Mouse (Mus musculus): ENCODE measurements around the gene Celf6. TPM values are rescaled to one million over a fixed set of nuclear protein-coding genes. Genes with fewer than 3 reads are reported as not detected.

Gene Celf6
- polyA plus RNA-seq, 1 experiment = 28.3 TPM

DNA sequence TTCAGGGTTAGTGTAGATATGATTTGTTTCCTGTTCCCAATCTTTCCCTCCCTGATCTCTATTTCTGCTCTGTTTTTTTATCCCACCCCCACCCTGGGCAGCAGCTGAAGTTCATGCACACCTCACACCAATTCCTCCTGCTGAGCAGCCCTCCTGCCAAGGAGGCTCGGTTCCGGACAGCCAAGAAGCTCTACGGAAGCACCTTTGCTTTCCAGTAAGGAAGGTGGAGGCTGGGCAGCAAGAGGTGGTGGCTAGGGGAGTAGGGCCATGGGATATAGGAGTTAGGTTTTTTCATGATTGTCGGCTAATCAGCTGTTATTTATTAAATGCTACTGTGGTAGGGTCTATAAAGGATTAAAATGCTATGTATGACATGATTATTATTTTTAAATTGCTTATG is 62.2 kb downstream of the Celf6 start:
- TF ChIP-seq POLR2A (IDR thresholded peaks at IDR 0.05; ENCODE audit: borderline replicate concordance, extremely low read depth, insufficient read depth, insufficient read length, poor library complexity, severe bottlenecking) = no peak
- no peak for TF ChIP-seq CTCF (IDR thresholded peaks at IDR 0.05; ENCODE audit: borderline replicate concordance, extremely low read depth, insufficient read depth, insufficient read length)
- DNase-seq (ENCODE audit: low read depth) = no peak

DNA sequence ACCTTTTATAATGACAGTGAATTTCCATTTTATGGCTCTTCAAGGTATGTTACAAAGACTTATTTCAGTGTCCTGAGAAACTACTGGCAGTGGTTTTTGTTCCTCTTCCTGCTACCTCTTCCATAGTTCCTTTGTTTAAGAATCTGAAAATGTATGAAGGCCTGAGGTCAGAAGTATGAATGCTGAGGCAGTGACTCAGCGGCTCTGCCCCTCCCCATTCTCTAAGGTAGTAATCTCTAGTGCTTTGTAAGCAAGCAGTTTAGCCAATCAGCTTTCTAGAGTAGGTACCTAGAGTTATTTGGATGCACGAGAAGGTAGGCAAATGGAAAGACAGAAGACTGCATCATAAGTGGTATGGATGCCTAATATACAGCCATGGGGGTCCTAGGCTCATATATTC is 63.6 kb downstream of the Celf6 start:
- TF ChIP-seq POLR2A (IDR thresholded peaks at IDR 0.05; ENCODE audit: borderline replicate concordance, extremely low read depth, insufficient read depth, insufficient read length, poor library complexity, severe bottlenecking) (no peak), CTCF (IDR thresholded peaks at IDR 0.05; ENCODE audit: borderline replicate concordance, extremely low read depth, insufficient read depth, insufficient read length) (no peak)
- no peak for DNase-seq (ENCODE audit: low read depth)

DNA sequence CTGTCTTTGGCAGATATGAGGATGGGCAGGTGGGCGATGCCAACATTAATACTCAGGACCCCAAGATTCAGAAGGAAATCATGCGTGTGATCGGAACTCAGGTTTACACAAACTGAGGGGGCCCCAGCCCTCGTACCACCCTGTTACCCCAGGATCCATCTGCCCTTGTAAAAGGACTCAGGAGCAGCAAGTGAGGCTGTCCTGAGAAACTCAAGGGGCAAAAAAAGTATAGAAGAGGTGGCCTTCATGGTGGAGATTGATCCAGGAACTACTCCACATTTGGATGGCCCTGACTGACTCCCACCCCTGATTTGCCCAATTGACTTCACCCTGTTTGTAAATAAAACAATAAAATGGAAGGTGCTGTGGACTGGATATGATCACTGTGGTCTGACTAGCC is 72.2 kb downstream of the Celf6 start:
- TF ChIP-seq POLR2A (IDR thresholded peaks at IDR 0.05; ENCODE audit: borderline replicate concordance, extremely low read depth, insufficient read depth, insufficient read length, poor library complexity, severe bottlenecking) (no peak), CTCF (IDR thresholded peaks at IDR 0.05; ENCODE audit: borderline replicate concordance, extremely low read depth, insufficient read depth, insufficient read length) (no peak)
- no peak for DNase-seq (ENCODE audit: low read depth)

DNA sequence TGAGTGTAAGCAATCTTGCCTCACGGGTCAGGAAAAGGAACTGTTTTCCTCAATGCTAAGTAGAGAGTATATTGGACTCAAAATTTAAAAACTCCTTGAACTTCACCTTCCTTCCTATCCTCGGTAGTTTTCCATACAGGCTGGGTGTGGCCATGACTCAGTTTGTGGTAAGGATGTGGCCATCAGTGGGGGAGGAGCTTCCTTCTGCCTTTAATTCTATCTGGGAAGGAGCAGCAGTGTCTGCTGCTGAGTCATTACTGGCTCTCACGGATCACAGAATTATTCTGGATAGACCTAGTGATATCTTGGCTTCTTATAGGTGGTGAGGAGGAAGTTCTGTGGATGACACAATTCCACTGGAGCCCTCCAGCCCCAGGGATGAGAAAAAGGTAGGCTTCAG is 75.7 kb downstream of the Celf6 start:
- no peak for TF ChIP-seq POLR2A (IDR thresholded peaks at IDR 0.05; ENCODE audit: borderline replicate concordance, extremely low read depth, insufficient read depth, insufficient read length, poor library complexity, severe bottlenecking)
- no peak for TF ChIP-seq CTCF (IDR thresholded peaks at IDR 0.05; ENCODE audit: borderline replicate concordance, extremely low read depth, insufficient read depth, insufficient read length)
- no peak for DNase-seq (ENCODE audit: low read depth)

DNA sequence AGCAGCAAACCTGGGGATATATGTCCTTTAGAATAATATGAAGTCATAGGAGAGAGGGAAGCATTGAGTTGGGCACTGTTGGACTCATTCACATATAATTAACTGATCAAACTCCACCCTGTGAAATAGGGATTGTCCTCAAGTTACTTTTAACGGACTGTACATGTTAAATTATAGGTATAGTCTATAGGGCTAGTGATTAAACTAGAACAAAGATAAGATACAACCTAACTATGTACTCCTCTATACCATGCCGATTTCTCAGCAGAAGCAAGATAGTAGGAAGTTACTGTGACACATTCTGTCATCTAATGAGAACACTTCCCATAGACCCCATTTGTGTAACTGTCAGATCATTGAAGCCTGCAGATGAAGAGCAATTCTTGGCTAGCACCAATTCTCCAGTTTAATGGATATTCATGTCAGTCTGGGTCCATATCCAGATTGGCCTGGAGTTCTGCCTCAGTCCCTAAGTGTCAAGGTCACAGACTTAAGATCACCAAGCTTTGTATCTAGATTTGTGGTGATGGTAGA is 76.8 kb downstream of the Celf6 start:
- TF ChIP-seq POLR2A (IDR thresholded peaks at IDR 0.05; ENCODE audit: borderline replicate concordance, extremely low read depth, insufficient read depth, insufficient read length, poor library complexity, severe bottlenecking) (no peak), CTCF (IDR thresholded peaks at IDR 0.05; ENCODE audit: borderline replicate concordance, extremely low read depth, insufficient read depth, insufficient read length) (no peak)
- no peak for DNase-seq (ENCODE audit: low read depth)

DNA sequence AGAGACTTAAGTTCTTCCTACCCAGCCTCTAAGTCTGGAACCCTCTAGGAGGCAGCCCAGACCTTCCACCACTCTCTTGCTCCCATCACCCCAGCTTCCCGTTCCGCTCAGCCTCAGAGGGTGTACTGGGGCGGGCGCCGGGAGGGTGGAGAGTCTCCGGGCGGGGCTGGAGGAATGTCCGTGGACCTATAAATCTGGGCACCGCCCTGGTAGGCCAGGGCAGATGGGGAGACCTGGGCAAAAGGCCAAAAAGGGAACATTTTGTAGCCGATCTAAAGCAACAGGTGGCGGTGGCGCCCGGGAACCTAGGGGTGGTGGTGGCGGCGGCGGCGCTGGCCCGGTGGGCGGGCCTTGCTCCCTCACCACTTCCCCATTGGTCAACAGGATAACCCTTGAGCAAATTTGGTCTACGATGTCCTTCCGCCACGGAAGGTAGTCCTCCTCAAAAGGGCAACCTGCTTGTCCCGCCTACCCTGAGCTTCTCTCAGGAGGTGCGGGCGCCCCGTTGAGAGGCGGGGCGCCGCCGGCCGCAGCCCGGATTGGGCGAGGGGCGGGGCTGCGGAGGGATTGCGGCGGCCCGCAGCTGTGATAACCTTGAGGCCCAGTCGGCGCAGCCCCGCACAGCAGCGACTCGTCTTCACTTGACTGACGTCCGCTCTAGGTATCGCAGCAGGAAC is 78.4 kb downstream of the Celf6 start, which contains the start of gene Pkm:
TSS of gene Pkm (plus strand) at position 411 of the 677 bp plus-strand sequence.
- TF ChIP-seq CTCF (IDR thresholded peaks at IDR 0.05; ENCODE audit: borderline replicate concordance, extremely low read depth, insufficient read depth, insufficient read length) (no peak), POLR2A (IDR thresholded peaks at IDR 0.05; ENCODE audit: borderline replicate concordance, extremely low read depth, insufficient read depth, insufficient read length, poor library complexity, severe bottlenecking) (peak; percentile 89; the same call in 1 of the 2 replicates)
- DNase-seq (ENCODE audit: low read depth) = peak; percentile 99

Other genes with a start within 250 kb of the Celf6 start
- gene Bbs4, start 224.4 kb upstream of the Celf6 start, polyA plus RNA-seq (2012; rRNA removed) = 21.7 and 21.9 TPM in 2 replicates
- 59.6 and 73.7 TPM in 2 replicates for gene Arih1, start 91.3 kb upstream of the Celf6 start, polyA plus RNA-seq (2012; rRNA removed)
- 45.2 and 52.9 TPM in 2 replicates for gene Hexa, start 38.4 kb upstream of the Celf6 start, polyA plus RNA-seq (2012; rRNA removed)
- 0.14 and 0.26 TPM in 2 replicates for gene Tmem202, start 38.1 kb upstream of the Celf6 start, polyA plus RNA-seq (2012; rRNA removed)
- 179 and 187 TPM in 2 replicates for gene Parp6, start 39.4 kb downstream of the Celf6 start, polyA plus RNA-seq (2012; rRNA removed)
- gene Pkm, start 78.5 kb downstream of the Celf6 start, polyA plus RNA-seq (2012; rRNA removed) = 986 and 1,073 TPM in 2 replicates
- 7.6 and 8.8 TPM in 2 replicates for gene Gramd2, start 102.2 kb downstream of the Celf6 start, polyA plus RNA-seq (2012; rRNA removed)
- 7.5 and 8.7 TPM in 2 replicates for gene Senp8, start 172.8 kb downstream of the Celf6 start, polyA plus RNA-seq (2012; rRNA removed)
- 18.7 and 26.6 TPM in 2 replicates for gene Myo9a, start 173.0 kb downstream of the Celf6 start, polyA plus RNA-seq (2012; rRNA removed)